Mouse (Mus musculus): ENCODE results near the gene Jund. TPM values are rescaled to one million over a fixed set of nuclear protein-coding genes. Genes with fewer than 3 reads are reported as not detected.

Gene Jund
- total and polyA plus RNA-seq, 3 experiments: 191 to 283 (median 279) TPM

Other genes starting within 250 kb of the Jund start
Only the 20 nearest of the 28 such genes appear.
- gene Fkbp8, start 171.2 kb upstream of the Jund start, total RNA-seq (2012; rRNA removed): 246 and 266 TPM in 2 replicates
- gene Fkbp8, start 171.2 kb upstream of the Jund start, total RNA-seq (2014; rRNA removed): 172 and 178 TPM in 2 replicates
- gene Fkbp8, start 171.2 kb upstream of the Jund start, polyA plus RNA-seq (2012; ENCODE audit: insufficient read length, low read depth): 176 and 178 TPM in 2 replicates
- 45.7 and 63.4 TPM in 2 replicates for gene Kxd1, start 171.0 kb upstream of the Jund start, total RNA-seq (2012; rRNA removed)
- gene Kxd1, start 171.0 kb upstream of the Jund start, total RNA-seq (2014; rRNA removed): 67.9 and 68.0 TPM in 2 replicates
- 56.6 and 56.7 TPM in 2 replicates for gene Kxd1, start 171.0 kb upstream of the Jund start, polyA plus RNA-seq (2012; ENCODE audit: insufficient read length, low read depth)
- gene Ell, start 159.5 kb upstream of the Jund start, total RNA-seq (2012; rRNA removed): 9.8 TPM in 2 replicates
- gene Ell, start 159.5 kb upstream of the Jund start, total RNA-seq (2014; rRNA removed): 6.4 and 6.5 TPM in 2 replicates
- gene Ell, start 159.5 kb upstream of the Jund start, polyA plus RNA-seq (2012; ENCODE audit: insufficient read length, low read depth): 14.0 and 17.9 TPM in 2 replicates
- gene Isyna1, start 104.6 kb upstream of the Jund start, total RNA-seq (2012; rRNA removed): 141 and 174 TPM in 2 replicates
- 99.9 and 107 TPM in 2 replicates for gene Isyna1, start 104.6 kb upstream of the Jund start, total RNA-seq (2014; rRNA removed)
- 139 and 163 TPM in 2 replicates for gene Isyna1, start 104.6 kb upstream of the Jund start, polyA plus RNA-seq (2012; ENCODE audit: insufficient read length, low read depth)
- gene Ssbp4, start 90.1 kb upstream of the Jund start, total RNA-seq (2012; rRNA removed): 77.3 and 84.9 TPM in 2 replicates
- gene Ssbp4, start 90.1 kb upstream of the Jund start, total RNA-seq (2014; rRNA removed): 31.0 and 41.3 TPM in 2 replicates
- 114 and 128 TPM in 2 replicates for gene Ssbp4, start 90.1 kb upstream of the Jund start, polyA plus RNA-seq (2012; ENCODE audit: insufficient read length, low read depth)
- gene Lrrc25, start 82.8 kb upstream of the Jund start, total RNA-seq (2012; rRNA removed): 0.25 and 0.30 TPM in 2 replicates
- gene Lrrc25, start 82.8 kb upstream of the Jund start, total RNA-seq (2014; rRNA removed): 2.4 and 2.6 TPM in 2 replicates
- gene Lrrc25, start 82.8 kb upstream of the Jund start, polyA plus RNA-seq (2012; ENCODE audit: insufficient read length, low read depth): 4.0 and 5.9 TPM in 2 replicates
- gene Gdf15, start 66.5 kb upstream of the Jund start, total RNA-seq (2012; rRNA removed): 0.21 TPM in 1 of 2 replicates, not detected in the other
- not detected in 2 replicates for gene Gdf15, start 66.5 kb upstream of the Jund start, total RNA-seq (2014; rRNA removed)
- gene Gdf15, start 66.5 kb upstream of the Jund start, polyA plus RNA-seq (2012; ENCODE audit: insufficient read length, low read depth): 0.16 TPM in 1 of 2 replicates, not detected in the other
- gene Pgpep1, start 38.6 kb upstream of the Jund start, total RNA-seq (2012; rRNA removed): 15.2 and 22.9 TPM in 2 replicates
- gene Pgpep1, start 38.6 kb upstream of the Jund start, total RNA-seq (2014; rRNA removed): 10.3 and 12.3 TPM in 2 replicates
- gene Pgpep1, start 38.6 kb upstream of the Jund start, polyA plus RNA-seq (2012; ENCODE audit: insufficient read length, low read depth): 30.0 and 35.1 TPM in 2 replicates
- gene Lsm4, start 25.7 kb upstream of the Jund start, total RNA-seq (2012; rRNA removed): 135 and 168 TPM in 2 replicates
- gene Lsm4, start 25.7 kb upstream of the Jund start, total RNA-seq (2014; rRNA removed): 134 and 143 TPM in 2 replicates
- 240 and 256 TPM in 2 replicates for gene Lsm4, start 25.7 kb upstream of the Jund start, polyA plus RNA-seq (2012; ENCODE audit: insufficient read length, low read depth)
- gene Iqcn, start 4.5 kb downstream of the Jund start, total RNA-seq (2012; rRNA removed): not detected in 2 replicates
- not detected in 2 replicates for gene Iqcn, start 4.5 kb downstream of the Jund start, total RNA-seq (2014; rRNA removed)
- gene Iqcn, start 4.5 kb downstream of the Jund start, polyA plus RNA-seq (2012; ENCODE audit: insufficient read length, low read depth): 0.07 TPM in 1 of 2 replicates, not detected in the other
- 0.25 and 0.34 TPM in 2 replicates for gene Gm3336, start 19.6 kb downstream of the Jund start, total RNA-seq (2012; rRNA removed)
- gene Gm3336, start 19.6 kb downstream of the Jund start, total RNA-seq (2014; rRNA removed): 0.31 TPM in 1 of 2 replicates, not detected in the other
- 0.49 and 0.89 TPM in 2 replicates for gene Gm3336, start 19.6 kb downstream of the Jund start, polyA plus RNA-seq (2012; ENCODE audit: insufficient read length, low read depth)
- 3.8 and 4.7 TPM in 2 replicates for gene Pde4c, start 24.8 kb downstream of the Jund start, total RNA-seq (2012; rRNA removed)
- 2.3 and 3.1 TPM in 2 replicates for gene Pde4c, start 24.8 kb downstream of the Jund start, total RNA-seq (2014; rRNA removed)
- 6.5 TPM in 2 replicates for gene Pde4c, start 24.8 kb downstream of the Jund start, polyA plus RNA-seq (2012; ENCODE audit: insufficient read length, low read depth)
- 1.8 and 1.9 TPM in 2 replicates for gene Rab3a, start 55.7 kb downstream of the Jund start, total RNA-seq (2012; rRNA removed)
- gene Rab3a, start 55.7 kb downstream of the Jund start, total RNA-seq (2014; rRNA removed): 0.32 and 0.87 TPM in 2 replicates
- gene Rab3a, start 55.7 kb downstream of the Jund start, polyA plus RNA-seq (2012; ENCODE audit: insufficient read length, low read depth): 0.65 and 0.99 TPM in 2 replicates
- 25.3 and 28.5 TPM in 2 replicates for gene Mpv17l2, start 62.0 kb downstream of the Jund start, total RNA-seq (2012; rRNA removed)
- gene Mpv17l2, start 62.0 kb downstream of the Jund start, total RNA-seq (2014; rRNA removed): 22.8 and 27.1 TPM in 2 replicates
- gene Mpv17l2, start 62.0 kb downstream of the Jund start, polyA plus RNA-seq (2012; ENCODE audit: insufficient read length, low read depth): 31.9 and 36.1 TPM in 2 replicates
- 37.4 and 45.9 TPM in 2 replicates for gene Pik3r2, start 77.8 kb downstream of the Jund start, total RNA-seq (2012; rRNA removed)
- 12.4 and 13.8 TPM in 2 replicates for gene Pik3r2, start 77.8 kb downstream of the Jund start, total RNA-seq (2014; rRNA removed)
- gene Pik3r2, start 77.8 kb downstream of the Jund start, polyA plus RNA-seq (2012; ENCODE audit: insufficient read length, low read depth): 16.3 and 25.8 TPM in 2 replicates
- gene Mast3, start 106.1 kb downstream of the Jund start, total RNA-seq (2012; rRNA removed): 11.3 and 11.6 TPM in 2 replicates
- gene Mast3, start 106.1 kb downstream of the Jund start, total RNA-seq (2014; rRNA removed): 3.3 and 7.0 TPM in 2 replicates
- gene Mast3, start 106.1 kb downstream of the Jund start, polyA plus RNA-seq (2012; ENCODE audit: insufficient read length, low read depth): 22.2 and 23.4 TPM in 2 replicates
- 17.3 and 23.2 TPM in 2 replicates for gene Il12rb1, start 109.5 kb downstream of the Jund start, total RNA-seq (2012; rRNA removed)
- 4.5 and 5.6 TPM in 2 replicates for gene Il12rb1, start 109.5 kb downstream of the Jund start, total RNA-seq (2014; rRNA removed)
- gene Il12rb1, start 109.5 kb downstream of the Jund start, polyA plus RNA-seq (2012; ENCODE audit: insufficient read length, low read depth): 11.4 and 12.5 TPM in 2 replicates
- 7.2 and 8.0 TPM in 2 replicates for gene Arrdc2, start 140.8 kb downstream of the Jund start, total RNA-seq (2012; rRNA removed)
- 5.6 and 8.8 TPM in 2 replicates for gene Arrdc2, start 140.8 kb downstream of the Jund start, total RNA-seq (2014; rRNA removed)
- gene Arrdc2, start 140.8 kb downstream of the Jund start, polyA plus RNA-seq (2012; ENCODE audit: insufficient read length, low read depth): 4.3 and 6.1 TPM in 2 replicates
- gene Kcnn1, start 164.3 kb downstream of the Jund start, total RNA-seq (2012; rRNA removed): 0.13 and 0.21 TPM in 2 replicates
- not detected in 2 replicates for gene Kcnn1, start 164.3 kb downstream of the Jund start, total RNA-seq (2014; rRNA removed)
- not detected in 2 replicates for gene Kcnn1, start 164.3 kb downstream of the Jund start, polyA plus RNA-seq (2012; ENCODE audit: insufficient read length, low read depth)
- 58.7 and 62.9 TPM in 2 replicates for gene Ccdc124, start 175.0 kb downstream of the Jund start, total RNA-seq (2012; rRNA removed)
- gene Ccdc124, start 175.0 kb downstream of the Jund start, total RNA-seq (2014; rRNA removed): 29.2 and 36.2 TPM in 2 replicates
- 82.0 and 113 TPM in 2 replicates for gene Ccdc124, start 175.0 kb downstream of the Jund start, polyA plus RNA-seq (2012; ENCODE audit: insufficient read length, low read depth)

Measured in CH12.LX (cell line).